Mouse (Mus musculus): ENCODE measurements around the gene 4930451I11Rik.

The 4930451I11Rik gene

GRCm38 (mm10) chr7:126800269-126801056, 31.0 kb downstream of the 4930451I11Rik start:
- no peak for DNase-seq (ENCODE audit: low spot score in 2 of 2)

GRCm38 (mm10) chr7:126799468-126800268, 31.8 kb downstream of the 4930451I11Rik start:
- peak in 1 of 2 experiments; percentile 41 for DNase-seq (ENCODE audit: low spot score in 2 of 2)

GRCm38 (mm10) chr7:126799050-126799467, 32.4 kb downstream of the 4930451I11Rik start:
- DNase-seq (ENCODE audit: low spot score in 2 of 2) = peak; percentile 98

GRCm38 (mm10) chr7:126798127-126799049, 33.1 kb downstream of the 4930451I11Rik start:
- DNase-seq (ENCODE audit: low spot score in 2 of 2) = peak; percentile 63 to 64

GRCm38 (mm10) chr7:126797411-126798126, 33.9 kb downstream of the 4930451I11Rik start, which contains the start of gene Fam57b:
Gene Fam57b (plus strand): TSS chr7:126797668.
- no peak for DNase-seq (ENCODE audit: low spot score in 2 of 2)

GRCm38 (mm10) chr7:126796350-126796932, 35.0 kb downstream of the 4930451I11Rik start:
- no peak for DNase-seq (ENCODE audit: low spot score in 2 of 2)

GRCm38 (mm10) chr7:126795387-126796317, 35.8 kb downstream of the 4930451I11Rik start:
- DNase-seq (ENCODE audit: low spot score in 2 of 2) = no peak

GRCm38 (mm10) chr7:126794271-126794605, 37.2 kb downstream of the 4930451I11Rik start:
- no peak for DNase-seq (ENCODE audit: low spot score in 2 of 2)

GRCm38 (mm10) chr7:126793456-126794270, 37.8 kb downstream of the 4930451I11Rik start:
- DNase-seq (ENCODE audit: low spot score in 2 of 2) = no peak

GRCm38 (mm10) chr7:126792721-126793443, 38.6 kb downstream of the 4930451I11Rik start:
- DNase-seq (ENCODE audit: low spot score in 2 of 2) = no peak

- peak; percentile 98 to 99 for DNase-seq (ENCODE audit: low spot score in 2 of 2)
Observed at GRCm38 (mm10) chr7:126791851-126792720, 39.4 kb downstream of the 4930451I11Rik start, which contains the start of gene Ppp4c. Gene Ppp4c (minus strand): TSS chr7:126792496.

GRCm38 (mm10) chr7:126789141-126789540, 42.3 kb downstream of the 4930451I11Rik start:
- no peak for DNase-seq (ENCODE audit: low spot score in 2 of 2)

- no peak for DNase-seq (ENCODE audit: low spot score in 2 of 2)
Observed at GRCm38 (mm10) chr7:126786142-126786541, 45.3 kb downstream of the 4930451I11Rik start.

- DNase-seq (ENCODE audit: low spot score in 2 of 2) = no peak
Observed at GRCm38 (mm10) chr7:126785056-126785455, 46.4 kb downstream of the 4930451I11Rik start.

- no peak for DNase-seq (ENCODE audit: low spot score in 2 of 2)
Observed at GRCm38 (mm10) chr7:126784469-126784868, 47.0 kb downstream of the 4930451I11Rik start.

- DNase-seq (ENCODE audit: low spot score in 2 of 2) = no peak
Observed at GRCm38 (mm10) chr7:126782693-126783092, 48.7 kb downstream of the 4930451I11Rik start.
